Mouse (Mus musculus) T-helper 17 cell (primary cell): ENCODE results near the gene Fgf15.

Experiments used
- in situ Hi-C, 2 experiments: fragments of 300-600 bp; cut with MboI, MseI; formaldehyde crosslinking; loops; 1 replicate in 1 of 2; 2 replicates in 1 of 2; pipeline ENCODE4 v1.15.1; 2025; ENCODE audit warnings: high pct_unique_total_duplicates in 2 of 2

Gene Fgf15

DNA sequence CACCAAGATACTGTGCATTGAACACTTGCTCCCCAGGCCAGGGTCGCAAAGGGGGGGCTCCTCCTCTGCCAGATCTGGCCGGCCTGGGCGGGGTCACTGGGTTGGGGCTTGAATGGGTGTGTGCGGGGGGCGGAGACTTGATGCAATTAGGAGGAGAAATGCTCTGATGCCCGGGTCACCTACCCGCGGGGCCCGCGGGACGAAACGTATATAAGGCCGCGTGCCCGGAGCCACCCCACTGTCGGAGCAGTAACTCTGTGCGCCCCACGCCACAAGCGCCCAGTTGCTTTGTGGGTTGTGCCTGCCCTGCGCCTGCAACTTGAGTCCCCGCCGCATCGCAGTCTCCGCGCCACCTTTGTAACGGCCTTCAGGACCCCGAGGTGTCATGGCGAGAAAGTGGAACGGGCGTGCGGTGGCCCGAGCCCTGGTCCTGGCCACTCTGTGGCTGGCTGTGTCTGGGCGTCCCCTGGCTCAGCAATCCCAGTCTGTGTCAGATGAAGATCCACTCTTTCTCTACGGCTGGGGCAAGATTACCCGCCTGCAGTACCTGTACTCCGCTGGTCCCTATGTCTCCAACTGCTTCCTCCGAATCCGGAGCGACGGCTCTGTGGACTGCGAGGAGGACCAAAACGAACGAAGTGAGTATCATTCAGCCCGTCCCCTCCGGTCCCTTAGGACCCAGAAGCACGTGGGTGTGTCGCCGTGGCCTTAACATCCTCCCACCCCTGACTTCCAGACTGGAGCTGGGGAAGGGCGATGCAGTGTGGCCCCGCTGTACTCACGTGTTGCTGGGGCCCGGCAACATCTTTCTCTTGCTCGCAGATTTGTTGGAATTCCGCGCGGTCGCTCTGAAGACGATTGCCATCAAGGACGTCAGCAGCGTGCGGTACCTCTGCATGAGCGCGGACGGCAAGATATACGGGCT lies at the start of gene Fgf15:
Fgf15 (plus strand) TSS at position 238 of the 925 bp plus-strand sequence.
- in situ Hi-C loops = loop anchor here in 1 of 2 experiments (5.0 kb wide), 1 partner anchor 314 kb away; the partner anchor contains the start of gene Fadd

DNA sequence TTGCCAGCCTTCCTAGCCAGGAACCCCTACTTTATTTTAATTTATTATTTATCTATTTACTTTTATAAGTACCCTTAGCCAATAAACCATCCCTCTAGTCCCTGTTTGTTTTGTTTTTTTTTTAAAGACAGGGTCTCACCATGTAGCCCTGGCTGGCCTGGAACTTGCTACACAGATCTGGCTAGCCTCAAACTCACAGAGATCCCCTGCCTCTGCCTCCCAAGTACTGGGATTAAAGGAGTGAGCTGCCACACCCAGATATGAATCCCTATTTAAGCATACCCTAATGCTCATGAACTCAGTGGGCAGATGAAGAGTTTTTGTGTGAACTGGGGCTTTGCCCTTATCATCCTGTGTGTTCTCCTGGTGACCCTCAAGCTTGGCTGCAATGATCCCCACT lies 49.3 kb upstream of the Fgf15 start, which contains the start of gene Fgf4:
Fgf4 (plus strand) TSS at position 301 of the 400 bp plus-strand sequence.
- in situ Hi-C loops = no loop called here

DNA sequence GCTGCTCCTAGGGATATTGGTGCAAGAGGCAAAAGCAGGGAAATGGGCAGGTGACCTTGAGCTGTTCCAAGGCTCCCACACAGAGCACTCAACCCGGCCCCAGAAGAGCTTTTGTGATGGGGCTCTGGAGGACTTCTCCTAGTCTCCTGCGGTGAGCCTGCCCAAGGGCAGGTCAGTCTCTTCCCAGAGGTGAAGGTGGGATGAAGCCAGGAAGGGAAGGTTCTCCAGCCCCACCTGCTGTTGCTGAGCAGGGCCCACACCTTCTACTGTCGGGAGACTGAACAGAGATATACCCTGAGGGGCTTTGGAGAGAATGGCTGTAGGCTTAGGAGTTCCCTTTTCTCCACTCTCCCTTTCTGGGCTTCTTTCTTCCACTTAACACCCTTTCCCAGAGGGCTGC lies 45.0 kb upstream of the Fgf15 start:
- in situ Hi-C loops = no loop called here

DNA sequence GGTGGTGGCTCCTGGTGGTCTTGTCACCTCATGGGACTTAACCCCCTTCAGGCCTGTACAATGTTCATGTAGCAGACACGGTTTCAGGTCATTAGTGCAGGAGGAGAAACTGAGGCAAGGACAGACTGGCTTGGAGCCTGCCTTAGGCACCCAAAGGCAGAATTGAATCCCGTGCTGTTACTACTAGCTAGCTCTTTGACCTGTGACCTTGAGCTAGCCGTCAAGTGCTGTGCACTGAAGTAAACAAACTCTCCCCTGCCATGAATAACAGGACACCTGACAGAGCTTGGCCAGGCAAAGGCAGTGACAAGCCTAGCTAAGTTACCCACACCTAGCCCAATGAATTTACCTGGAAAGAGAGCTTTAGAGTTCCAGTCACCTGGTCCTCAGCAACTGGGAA lies 41.4 kb upstream of the Fgf15 start:
- in situ Hi-C loops = no loop called here

DNA sequence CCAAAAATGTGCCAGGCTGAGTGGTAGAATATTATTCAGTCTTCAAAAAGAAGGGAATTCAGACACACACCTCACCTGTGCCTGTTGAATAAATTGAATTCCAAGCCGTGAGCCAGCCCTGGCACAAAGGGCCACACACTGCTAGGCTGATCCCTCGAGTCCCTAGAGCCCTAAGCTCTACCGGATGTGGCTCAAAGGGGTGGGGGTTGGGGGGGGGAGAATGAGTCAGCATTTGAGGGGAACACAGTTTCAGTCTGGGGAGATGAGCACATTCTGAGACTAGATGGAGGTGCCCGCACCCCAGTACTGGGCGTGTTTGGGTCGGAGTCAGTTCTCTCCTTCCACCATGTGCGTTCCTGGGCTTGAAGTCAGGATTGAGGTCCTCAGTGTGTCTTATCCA lies 39.2 kb upstream of the Fgf15 start:
- in situ Hi-C loops = no loop called here

DNA sequence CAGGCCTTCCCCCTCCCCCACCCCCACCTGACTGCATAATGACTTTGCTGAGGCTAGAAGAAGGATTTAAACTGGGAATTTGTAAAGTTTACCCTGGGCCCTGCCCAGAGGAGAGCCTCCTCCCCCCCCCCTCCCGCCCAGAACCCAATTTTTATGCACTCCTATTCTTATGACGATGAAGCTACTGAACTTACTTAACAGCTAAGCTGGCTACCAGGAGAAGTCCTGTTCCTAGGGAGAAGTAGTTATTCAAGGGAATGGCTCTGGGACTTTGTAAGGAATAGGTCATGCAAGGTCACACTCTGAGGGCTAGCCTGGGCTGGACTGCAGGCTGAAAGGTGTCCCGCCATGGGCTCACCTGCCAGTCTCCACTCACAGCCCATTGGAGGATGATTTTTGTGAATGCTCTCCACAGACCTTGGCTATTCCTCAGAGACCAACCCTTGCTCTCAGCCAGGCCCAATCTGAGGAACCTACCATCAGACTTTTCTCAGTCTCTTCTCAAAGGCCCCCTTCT lies 38.4 kb upstream of the Fgf15 start:
- in situ Hi-C loops = no loop called here

DNA sequence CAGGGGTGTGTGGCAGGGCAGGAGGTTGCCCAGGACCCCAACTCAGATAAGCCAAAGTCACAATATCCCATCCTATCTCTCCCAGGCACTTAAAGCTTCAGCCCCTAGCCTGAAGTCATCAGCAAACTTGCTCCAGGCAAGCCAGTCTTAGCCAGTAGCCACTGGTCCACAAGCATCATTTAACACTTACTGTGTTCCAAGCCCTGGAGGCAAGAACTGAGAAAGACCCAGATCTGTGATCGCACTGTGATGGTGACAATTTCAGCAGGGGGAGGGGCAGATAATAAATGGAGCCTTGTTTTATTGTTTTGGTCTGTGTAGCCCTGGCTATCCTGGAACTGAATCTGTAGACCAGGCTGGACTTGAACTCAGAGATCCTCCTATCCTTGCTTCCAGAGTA lies 37.6 kb upstream of the Fgf15 start:
- in situ Hi-C loops = no loop called here

DNA sequence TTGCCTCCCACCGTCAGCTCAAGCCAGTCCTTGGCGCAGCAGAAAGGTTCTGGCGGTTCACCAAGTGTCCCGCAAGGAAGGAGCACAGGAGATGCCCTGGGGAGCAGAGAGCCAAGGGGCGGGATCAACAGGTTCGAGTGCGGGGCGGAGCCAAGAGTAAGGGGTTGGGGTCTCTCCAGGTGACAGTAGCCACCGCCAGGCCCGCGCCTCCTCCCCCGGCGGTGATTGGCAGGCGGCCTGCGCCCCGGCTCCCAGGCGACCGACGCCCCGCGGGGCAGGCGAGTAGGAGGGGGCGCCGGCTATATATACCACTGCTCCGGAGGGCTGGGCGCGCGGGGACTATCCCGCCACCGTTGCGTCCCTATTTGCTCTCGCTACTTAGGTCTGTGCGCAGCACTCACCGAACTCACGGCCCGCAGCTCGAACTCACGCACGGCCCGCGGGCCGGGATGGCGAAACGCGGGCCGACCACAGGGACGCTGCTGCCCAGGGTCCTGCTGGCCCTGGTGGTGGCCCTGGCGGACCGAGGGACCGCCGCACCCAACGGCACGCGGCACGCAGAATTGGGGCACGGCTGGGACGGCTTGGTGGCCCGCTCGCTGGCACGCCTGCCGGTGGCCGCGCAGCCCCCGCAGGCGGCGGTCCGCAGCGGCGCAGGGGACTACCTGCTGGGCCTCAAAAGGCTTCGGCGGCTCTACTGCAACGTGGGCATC lies 35.1 kb upstream of the Fgf15 start:
- in situ Hi-C loops = no loop called here

DNA sequence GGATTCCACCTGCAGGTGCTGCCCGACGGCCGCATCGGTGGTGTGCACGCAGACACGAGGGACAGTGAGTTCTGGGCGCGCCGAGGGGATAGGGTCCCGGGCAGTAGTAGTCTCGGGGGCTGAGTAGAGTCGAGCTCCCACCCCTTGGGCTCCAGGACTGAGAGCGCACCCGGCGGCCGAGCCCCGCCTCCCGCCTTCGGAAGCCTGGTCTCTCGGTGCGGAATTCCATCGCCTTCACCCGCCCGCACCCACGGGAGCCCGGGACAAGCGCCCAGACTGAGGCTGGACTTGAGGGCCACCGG lies 34.6 kb upstream of the Fgf15 start:
- in situ Hi-C loops = no loop called here

DNA sequence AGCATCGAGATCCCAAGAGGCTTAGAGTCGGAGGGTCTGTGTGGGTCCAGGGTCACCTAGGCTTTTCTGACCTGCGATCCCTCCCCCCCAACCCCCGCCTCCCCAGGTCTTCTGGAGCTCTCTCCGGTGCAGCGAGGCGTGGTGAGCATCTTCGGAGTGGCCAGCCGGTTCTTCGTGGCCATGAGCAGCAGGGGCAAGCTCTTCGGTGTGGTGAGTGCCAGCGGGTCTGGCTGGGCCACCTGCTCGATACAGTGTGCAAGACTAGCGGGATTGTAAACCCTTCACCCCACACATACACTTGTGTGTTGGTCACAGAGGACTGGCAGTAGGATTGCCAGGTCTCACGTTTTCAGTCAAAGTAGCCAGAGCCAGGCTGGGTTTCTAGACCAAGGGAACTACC lies 34.2 kb upstream of the Fgf15 start:
- in situ Hi-C loops = no loop called here

DNA sequence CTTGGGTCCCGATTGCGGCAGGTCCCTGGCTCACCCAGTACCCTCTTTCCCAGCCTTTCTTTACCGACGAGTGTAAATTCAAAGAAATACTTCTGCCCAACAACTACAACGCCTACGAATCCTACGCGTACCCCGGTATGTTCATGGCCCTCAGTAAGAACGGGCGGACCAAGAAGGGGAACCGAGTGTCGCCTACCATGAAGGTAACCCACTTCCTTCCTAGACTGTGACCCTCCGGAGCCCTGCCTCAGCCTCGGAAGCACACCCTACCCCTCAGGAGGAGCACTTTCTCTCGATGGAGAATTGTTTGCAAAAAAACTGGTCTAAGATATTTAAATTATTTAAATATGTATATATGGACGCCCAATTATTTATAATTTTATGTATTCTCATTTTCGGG lies 33.6 kb upstream of the Fgf15 start:
- in situ Hi-C loops = no loop called here

DNA sequence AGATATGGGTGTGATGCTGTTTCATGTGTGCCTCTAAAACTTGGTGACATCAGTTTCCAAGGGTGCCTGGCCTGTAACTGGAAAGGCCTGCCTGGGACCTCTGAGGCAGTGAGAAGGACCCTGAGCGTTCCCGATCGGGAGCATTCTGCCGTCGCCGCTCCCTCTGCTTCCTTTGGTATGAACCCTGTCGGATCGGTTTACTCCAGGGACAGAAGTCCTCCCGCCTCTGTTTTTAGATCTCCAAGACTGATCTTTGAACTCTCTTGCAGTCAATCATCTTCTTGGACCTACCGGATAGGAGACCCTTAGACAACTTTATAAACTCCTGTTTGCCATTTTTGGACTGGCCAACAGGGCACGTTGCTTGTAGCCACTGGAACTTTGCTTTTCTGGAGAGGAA lies 33.1 kb upstream of the Fgf15 start:
- in situ Hi-C loops = no loop called here

DNA sequence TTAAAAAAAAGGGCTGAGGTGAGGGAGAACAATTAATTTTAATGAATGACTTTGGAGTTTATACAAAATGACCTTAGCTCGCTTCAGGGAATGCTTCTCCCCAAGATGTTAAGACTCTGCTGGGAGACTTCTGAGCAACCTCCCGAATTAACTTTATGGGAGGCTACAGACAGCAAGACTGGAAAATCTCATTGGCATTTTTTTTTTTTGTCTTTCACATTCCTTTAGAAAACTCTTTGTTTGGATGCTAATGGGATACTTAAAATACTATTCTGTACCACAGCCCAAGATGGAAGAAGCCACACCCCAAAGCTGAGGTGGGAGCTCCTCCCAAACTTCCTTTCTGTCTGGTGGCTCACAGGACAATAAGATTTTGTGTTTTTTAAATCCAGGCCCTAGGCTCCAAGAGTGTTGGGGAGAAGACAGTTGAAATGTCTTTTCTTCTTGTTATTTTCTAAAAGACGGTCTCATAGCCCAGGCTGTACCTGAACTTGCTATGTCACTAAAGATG lies 32.1 kb upstream of the Fgf15 start:
- in situ Hi-C loops = no loop called here

DNA sequence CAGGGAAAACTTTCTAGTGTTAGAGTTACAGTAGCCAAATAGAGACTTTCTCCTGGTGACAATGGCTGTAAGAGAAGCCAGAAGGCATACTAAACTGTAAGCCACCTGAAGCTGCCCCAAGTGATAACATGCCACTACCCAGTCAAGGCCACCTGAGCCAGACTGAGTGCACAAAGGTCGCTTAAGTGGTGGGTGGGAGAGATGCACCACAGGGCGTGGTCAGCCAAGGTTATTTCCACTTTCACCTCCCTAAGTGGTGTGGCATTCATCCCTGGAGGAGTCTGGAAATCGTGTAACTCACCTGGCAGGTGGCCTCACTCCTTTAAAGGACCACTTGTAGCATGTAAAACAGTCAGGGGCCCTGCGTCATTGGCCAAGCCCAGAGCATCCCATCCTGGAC lies 29.2 kb upstream of the Fgf15 start:
- in situ Hi-C loops = no loop called here

DNA sequence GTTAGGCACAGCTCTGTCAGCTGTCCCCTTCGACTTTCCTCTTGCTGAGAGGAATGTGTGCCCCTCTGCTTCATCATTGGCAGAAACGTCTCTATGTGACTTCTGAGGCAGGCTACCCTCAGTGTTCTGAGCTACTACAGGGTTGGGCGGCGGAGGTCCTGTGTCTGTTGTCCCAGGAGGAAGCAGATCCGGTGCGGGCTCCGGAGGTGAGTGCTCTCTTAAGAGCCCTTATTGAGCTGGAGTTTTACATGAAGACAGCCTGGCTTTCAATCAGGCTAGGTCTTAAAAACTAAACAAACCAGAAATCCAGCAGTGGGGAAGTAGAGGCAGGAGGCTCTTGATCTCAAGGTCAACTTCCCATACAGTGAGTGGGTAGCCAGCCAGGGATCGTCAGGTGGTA lies 28.7 kb upstream of the Fgf15 start:
- in situ Hi-C loops = no loop called here

DNA sequence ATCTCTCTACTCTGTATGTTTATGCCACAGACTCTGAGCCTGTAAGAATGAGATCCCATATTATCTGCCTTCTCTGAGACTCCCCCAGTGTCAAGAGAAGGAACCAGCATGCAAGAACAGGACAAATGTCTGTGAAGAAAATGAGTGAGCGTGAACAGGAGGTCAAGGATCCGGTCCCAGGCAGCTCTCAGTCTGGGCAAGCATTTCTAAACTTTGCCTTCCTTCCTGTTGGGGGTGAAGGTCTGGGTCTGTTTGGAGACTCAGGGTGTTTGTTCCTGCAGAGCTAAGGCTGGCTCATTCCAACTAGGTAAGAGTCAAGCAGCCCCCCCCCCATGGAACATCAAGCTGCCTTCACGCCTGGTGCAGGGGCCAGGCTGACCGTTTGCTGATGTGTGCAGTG lies 23.9 kb upstream of the Fgf15 start:
- in situ Hi-C loops = no loop called here

DNA sequence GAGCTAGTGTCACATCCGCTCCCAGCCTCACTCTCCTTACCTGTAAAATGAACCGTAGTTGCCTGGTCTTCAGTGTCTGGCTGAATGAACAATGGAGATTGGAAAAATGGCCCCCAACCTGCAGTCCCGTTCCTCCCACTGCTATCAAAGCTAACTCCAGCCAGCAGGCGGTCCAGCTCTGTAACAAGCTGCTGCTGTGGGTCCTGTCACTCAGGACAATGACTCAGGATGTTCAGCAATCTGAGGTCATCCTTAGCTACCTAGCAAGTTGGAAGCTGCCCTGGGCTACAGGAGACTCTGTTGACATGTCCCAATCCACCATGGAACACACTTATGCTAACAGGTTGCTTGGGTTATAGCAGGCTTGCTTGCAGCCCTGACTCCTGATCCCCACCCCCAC lies 23.2 kb upstream of the Fgf15 start:
- in situ Hi-C loops = no loop called here

DNA sequence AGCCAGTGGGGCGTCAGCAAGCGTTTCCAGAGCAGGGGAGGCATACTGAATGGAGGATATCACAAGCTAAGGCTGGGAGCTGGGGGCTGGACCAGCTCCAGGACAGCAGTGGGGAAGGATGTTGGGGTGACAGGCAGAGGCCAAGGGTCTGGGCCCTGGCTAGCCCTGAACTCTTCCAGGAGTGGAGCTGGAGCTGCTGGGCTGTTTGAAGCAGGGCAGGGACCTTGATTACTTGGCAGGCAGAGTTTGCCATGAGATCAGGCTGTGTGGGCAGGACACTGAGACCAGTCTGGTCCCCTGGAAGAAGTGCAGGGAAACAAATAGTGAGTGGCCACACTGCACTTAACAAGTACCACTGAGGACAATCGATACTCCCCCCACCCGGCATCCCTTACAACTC lies 22.1 kb upstream of the Fgf15 start:
- in situ Hi-C loops = no loop called here

DNA sequence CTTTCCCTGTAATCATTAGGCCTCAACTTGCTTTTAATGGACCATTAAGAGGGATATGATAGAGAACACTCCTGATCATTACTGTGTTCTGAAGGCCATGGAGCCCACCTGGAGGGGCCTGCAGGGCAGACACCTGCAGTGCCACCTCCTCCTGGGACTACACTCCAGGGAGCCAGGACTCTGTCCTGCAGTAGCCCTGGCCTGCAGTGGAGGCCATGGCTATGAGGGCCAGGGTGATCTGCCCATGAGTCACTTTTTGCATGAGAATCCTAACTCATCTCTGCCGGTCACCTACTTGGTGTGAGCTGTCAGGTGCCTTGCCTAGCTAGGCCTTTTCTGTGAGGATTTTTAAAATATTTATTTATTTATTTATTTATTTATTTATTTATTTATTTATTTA lies 17.9 kb upstream of the Fgf15 start:
- in situ Hi-C loops = no loop called here

DNA sequence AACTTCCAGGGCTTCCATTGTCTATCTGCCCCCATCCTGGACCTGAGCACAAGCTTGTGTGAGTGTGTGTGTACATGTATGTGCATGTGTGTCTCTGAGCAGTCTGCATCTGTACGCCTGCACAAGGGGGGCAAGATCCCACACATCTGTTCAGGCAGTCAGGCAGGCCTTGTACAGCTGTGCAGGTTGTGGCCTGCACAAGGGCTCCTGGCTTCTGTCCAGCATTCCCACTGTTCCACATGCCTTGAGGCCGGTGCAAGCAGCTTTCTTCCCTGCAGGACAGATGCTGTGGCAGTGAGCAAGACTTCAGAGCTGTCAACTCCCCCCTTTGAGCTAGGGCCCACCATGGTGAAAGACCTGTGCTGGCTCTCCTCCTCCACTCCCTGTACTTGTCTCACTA lies 13.2 kb upstream of the Fgf15 start:
- in situ Hi-C loops = no loop called here

DNA sequence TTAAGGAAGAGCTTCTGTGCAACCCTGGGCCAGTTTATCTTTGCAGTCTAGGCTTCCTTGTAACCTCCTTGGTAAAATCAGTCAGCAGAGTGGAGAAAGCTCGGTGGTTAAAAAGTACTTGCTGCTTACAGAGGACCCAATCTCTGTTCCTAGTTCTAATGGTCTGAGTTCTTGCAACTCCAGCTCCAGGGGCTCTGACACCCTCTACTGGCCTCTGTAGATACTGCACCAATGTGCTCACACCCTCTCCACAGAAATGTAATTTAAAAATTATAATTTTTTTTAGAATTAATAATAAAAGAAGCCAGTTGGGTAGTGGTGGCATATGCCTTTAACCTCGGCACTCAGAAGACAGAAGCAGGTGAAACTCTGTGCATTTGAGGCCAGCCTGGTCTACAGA lies 8.7 kb upstream of the Fgf15 start:
- in situ Hi-C loops = no loop called here

DNA sequence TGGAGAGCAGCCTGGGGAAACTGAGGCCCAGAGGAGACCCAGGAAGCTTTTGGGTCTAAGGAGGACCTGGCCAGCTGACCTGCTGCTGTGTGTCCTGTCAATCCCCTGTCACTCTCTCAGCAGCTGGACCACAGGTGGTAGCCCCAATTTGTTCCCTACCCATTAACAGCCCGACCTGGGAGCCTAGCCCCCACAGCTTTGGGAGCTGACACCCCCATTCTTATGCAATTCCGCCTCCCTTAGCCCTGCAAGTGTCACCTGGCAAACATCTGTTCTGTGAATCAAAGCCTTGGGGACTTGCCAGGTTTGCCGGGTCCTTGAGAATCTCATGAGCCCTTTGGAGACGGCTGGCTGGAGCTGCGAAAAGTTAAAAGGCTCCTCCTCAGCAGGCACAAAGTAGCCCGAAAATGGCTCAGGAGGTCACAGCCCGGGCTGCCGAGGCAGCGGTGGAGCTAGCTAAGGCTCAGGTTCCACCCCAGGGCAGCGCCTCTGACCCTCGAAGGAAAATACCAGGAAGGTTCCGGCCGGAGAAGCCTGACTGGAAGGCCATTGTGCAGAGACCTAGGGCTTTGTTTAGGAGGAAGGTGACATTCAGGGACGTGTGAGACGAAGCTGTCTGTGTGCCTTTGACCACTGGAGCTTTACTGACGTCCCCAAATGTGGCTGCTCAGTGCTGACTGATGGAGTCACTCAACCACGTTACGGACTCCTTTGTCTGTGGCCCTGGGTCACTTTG lies 7.6 kb upstream of the Fgf15 start:
- in situ Hi-C loops = no loop called here
